Mouse (Mus musculus): ENCODE results near the gene Arfrp1. TPM values are rescaled to one million over a fixed set of nuclear protein-coding genes. Genes with fewer than 3 reads are reported as not detected.
A peak's percentile ranks its signal among the peaks of the same experiment; 100 is the strongest.

Arfrp1 gene
- total RNA-seq (2021), result 10 to 100 TPM; 25.2 to 30.8 TPM
- long read RNA-seq, experiment 1, transcript Arfrp1-203 (8 exons, 2,447 nt), result major isoform, 15 of 23 reads
- long read RNA-seq, experiment 1, partial matches to known transcripts, result 1 of 23 reads
- long read RNA-seq, experiment 1, other reads (novel, unspliced or antisense), result 4 of 23 reads
- long read RNA-seq, experiment 2, transcript Arfrp1-203 (8 exons, 2,447 nt), result major isoform, 17 of 21 reads
- long read RNA-seq, experiment 2, partial matches to known transcripts, result 0 of 21 reads
- long read RNA-seq, experiment 2, other reads (novel, unspliced or antisense), result 3 of 21 reads

DNA sequence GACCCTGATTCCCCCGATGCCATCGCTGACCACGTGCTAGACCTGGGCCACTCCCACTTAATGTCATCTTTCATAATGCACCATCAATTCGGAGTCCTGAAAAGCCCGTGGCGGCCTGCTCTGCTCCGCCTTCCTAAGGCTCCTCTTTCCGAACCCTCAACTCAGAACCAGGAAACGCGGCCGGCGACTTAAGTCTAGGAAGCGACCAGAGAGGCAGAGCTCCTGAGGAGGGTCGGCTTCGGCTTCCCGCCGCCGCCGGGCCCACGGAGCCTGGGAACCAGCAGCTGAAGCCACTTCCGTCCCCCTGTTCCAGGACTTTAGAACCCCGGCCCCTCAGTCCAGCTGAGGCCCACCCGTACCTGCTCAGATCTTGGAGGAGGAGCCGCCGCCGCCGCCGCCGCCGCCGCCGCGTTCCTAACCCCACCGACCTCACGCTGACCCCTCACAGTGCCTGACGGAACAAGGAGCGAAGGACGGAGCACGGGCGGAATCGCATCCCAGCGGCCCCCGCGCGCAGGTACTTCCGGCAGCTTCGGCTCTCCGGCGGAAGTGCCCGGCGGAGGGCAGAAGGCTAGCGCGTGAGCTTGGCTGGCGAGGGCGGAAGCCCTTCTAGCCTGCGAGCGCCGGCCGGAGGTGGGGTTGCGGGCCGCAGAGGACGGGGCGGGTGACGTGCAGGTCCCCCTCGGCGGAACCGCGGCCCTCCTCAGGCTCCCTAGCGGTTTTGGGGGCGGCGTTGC lies at the start of gene Arfrp1, which contains the start of gene Zgpat:
TSS of gene Arfrp1 (minus strand) at position 545 of the 737 bp plus-strand sequence.
TSS of gene Zgpat (plus strand) at position 69 of the 737 bp plus-strand sequence.
- DNase-seq, result peak; percentile 89

DNA sequence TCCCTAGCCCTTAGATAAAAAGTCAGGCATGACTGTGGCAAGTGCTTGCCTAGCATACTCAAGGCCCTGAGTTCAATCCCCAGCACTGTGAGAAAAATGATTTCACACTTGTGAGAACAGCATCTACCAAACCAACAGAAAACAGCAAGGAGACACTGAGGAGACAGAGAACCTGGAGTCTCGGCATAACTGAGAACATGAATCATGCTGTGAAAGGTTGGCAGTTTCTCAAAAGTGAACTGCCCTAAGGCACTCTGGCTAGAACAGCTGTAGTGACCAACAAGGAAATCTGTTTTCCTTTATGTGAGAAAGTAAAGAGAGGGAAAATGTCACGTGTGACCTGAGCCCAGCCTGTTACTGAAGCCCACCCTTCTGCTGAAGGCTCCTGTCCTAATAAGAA lies 47.9 kb upstream of the Arfrp1 start:
- no peak for DNase-seq

DNA sequence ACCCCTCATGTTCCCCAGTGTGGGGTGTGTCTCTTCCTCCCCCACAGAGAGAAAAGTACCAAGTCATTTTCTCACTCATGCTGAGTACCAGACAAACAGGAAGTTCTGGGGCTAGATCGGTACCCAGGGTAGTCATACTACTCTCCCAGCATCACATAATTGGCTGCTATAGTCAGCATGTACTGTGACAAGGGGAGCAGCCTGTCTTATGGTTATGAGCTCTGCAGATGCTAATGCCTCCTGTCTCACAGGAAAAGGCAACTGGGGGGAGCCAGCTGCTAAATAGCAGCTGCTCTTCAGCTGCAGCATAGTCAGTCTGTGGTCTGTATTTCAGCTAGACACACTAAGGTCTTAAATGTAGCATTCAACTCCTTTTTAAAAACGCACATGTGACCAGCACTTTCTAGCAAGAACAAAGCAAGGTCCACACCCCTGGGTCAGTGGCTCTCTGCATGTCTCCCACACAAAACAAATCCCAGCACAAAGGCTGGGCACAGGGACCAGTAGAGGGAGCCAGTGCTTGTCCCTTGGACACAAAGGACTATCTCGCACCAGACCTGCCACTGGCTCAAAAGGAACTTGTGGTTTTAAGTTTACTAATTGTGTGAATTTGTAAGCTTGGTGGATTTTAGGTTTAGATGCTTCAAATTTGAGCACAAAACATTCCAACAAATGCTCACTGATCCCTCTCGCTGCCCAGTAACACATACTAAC lies 45.7 kb upstream of the Arfrp1 start:
- DNase-seq, result peak; percentile 69

DNA sequence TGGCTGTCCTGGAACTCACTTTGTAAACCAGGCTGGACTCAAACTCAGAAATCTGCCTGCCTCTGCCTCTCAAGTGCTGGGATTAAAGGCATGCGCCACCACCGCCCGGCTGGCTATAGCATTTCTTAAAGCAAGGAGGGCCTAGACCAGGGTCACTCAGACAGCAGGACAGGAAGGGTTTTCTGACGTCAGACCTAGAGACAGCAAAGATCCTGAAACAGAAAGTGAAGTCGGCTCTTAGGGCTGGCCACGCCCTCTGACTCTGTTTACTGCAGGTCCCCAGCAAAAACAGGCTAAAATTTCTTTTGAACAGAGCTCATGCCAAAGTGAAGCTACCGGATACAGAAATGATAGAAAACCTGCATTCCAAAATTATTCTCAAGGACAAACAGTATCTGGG lies 44.4 kb upstream of the Arfrp1 start:
- no peak for DNase-seq

DNA sequence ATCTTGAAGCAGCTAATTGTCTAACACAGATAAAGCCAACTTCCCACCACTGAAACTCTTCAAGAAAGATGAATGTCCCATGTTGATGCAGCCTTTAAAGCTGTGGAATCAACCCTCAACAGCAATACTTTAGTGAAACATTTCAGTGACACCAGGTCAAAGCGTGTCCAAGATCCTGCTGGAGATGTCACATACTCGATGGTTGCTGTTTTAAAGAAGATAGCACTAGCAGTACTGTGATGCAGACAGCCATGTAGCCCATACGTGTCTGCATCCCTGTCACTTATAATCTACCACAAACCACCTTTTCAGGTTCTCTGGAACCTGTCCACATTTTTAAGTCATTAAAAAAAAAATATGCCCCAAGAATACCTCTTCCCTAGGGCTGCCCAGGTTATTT lies 38.5 kb upstream of the Arfrp1 start:
- no peak for DNase-seq

DNA sequence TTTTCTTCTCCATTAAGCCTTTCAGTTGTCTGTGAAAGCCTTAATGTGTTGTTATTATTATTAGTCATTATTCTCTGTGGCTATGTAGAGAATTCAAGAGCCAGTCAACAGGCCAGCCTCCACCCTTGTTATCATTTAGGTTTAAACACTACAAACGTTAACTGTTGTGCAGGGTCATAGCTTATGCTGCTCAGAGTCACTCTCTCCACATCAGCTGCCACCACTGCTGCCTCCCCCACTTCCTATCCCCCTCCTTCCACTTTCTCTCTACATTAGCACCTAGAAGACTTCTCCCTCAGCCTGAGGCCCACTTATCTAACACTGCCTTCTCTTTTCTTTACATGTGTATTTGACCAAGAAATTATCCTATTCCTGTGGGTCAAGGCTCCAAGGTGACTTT lies 36.3 kb upstream of the Arfrp1 start:
- no peak for DNase-seq

DNA sequence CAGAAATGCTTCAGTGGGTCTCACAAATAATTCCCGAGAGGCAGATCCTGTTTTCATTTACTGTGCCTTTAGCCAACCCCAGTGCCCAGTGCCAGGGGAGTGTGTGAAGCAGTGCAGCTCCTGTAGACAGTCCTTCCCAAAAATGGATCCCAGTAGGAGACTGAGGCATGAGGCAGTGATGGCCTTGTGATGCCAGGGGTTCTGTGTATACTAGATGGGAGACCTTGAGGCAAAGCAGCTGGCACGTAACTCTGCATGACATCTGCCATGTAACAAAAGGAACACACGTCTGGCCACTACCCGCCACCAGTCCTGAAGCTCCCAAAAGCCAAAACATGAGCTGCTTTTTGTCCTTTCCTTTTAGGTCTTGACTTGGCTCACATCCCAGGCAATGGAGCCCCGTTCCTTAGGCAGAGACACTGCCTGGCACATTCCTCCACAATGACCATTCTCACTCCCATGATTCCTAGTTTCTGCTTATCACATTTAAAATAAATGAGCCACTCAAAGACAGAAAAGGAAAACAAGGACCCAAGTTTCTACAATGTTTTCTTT lies 32.1 kb upstream of the Arfrp1 start:
- no peak for DNase-seq

DNA sequence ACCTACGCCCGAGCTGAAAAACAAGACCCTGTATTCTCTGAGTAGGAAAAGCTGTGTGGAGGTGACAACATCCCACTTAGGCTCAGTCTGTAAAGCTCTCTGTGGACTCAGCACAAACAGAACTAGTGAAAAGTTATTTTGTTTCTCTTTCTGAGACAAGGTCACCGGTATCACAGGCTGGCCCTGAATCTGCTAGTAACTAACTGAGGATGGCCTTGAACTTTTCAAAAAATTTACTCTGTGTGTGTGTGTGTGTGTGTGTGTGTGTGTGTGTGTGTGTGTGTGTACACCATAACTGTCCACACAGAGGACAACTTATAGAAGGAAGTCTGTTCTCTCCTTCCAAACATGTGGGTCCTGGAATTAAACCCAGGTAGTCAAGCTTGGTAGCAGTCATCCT lies 28.9 kb upstream of the Arfrp1 start:
- DNase-seq, result no peak

DNA sequence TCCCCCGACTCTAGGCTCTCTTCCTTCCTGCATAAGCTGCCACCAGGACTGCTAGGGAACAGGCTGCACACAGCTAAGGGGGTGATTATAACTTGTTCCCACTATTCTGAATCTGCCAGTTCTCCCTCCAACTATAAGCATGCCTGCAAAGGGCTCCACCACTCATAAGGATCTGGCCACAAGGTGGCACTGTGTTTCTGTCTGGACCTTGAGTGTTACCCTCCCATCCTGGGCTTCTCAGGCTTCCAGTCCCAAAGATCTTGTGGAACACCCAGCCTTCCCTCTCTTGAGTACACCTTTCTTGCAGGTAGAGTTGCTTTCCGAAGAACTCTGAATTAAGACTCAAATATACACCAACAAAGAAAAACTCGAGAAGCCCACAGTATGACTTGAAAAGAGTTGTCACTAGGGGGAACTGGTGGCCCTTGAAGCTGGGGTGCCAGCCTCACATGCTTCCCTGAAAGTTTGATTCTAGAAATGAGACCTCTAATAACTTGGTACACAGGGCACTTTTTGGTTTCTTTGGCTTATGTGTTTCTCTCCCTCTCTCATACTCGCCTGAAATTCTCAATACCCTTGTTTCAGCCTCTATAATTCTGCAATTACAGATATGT lies 27.5 kb upstream of the Arfrp1 start:
- DNase-seq, result peak; percentile 90

DNA sequence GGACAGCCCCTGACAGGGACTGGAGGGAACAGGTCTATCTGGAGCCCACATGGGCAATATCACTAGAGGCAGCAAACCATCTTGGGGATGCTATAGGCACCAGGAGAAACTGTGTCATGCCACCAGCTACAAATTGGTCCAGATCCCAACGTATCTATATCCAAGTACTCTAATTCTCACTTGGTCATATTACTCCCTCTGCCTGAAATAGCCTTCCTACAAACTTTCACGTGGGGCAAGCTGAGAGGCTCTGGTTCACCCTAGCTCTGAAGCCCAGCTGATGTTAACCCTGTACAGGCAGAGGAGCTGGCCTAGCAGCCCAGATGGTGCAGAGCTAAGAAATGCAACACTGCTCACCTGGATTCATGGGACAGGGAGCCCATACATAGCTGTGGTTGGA lies 26.3 kb upstream of the Arfrp1 start:
- DNase-seq, result no peak

DNA sequence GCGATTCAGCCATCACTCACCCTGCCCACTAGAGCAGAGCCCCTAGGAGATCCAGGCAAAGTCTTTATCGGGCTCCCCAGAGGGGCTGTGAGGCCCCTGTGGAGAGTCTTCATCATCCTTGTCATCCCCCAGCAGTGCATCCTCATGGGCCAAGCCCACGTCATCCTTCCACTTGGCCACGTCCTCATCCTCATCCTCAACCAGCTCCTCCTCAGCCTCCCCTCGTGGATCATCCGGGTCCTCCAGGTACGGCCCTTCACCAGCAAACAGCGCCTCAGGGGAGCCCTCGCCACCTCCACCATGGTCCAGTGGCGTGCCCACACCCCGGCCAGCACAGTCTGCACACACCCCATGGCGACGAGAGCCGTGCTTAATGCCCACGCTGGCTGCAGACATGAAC lies 25.8 kb upstream of the Arfrp1 start:
- no peak for DNase-seq

DNA sequence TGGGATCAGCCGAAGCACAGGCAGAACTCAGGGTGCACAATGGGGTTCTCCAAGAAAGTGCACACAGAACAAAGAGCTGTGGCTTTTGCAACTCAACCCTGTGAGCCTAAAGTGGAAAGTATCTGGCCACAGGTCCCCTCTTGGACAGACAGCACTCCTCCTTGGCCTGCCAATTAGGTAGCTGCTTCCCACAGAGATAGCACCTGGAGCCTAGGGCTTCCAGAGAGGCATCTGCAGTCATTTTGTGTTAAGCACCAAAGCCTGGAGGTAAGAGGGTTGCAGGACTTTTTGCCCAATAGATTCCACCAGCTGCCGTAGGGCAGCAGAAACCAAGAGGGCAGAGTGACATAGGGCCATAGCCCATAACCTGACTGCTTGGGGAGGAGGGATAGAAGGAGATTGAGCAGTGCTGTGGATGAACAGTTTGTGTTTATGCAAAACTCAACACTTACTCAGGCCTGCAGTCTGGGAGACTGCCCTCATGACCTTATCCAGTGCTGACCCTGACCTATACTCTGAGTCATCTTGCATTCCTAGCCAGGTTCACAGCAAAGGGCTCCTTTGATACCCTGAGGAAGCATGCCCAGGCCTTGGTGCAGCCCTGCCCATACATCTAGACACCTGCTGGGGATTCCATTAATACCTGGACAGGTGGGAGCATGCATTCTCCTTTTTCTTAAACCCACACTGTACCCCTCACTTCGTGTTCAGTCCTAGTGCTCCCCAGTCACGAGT lies 25.1 kb upstream of the Arfrp1 start:
- DNase-seq, result no peak

DNA sequence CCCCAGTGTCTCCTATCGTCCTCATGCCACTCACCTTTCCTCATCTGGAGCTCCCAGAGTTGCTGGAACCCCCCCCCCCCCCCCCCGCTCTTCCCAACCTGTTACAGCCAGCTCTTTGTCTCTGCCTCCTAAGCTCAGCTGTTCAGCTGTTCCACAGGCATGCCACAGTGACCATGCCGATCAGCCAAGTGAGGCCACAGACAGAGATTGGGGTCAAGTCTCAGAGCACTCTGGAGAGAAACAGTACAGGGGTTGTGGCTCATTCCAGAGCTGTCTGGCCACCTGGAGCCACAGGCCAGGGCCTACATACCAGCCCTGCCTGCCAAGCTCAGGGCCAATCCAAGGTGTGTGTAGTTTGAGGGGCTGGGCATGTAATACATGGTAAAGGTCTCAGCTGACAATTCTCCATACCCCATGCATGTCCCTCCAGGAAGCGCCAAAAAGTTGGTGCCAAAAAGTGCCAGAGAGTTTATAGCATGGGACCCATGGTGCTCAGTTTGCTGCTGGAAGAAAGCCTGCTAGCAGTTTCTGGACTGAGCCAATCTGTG lies 21.5 kb upstream of the Arfrp1 start:
- no peak for DNase-seq

DNA sequence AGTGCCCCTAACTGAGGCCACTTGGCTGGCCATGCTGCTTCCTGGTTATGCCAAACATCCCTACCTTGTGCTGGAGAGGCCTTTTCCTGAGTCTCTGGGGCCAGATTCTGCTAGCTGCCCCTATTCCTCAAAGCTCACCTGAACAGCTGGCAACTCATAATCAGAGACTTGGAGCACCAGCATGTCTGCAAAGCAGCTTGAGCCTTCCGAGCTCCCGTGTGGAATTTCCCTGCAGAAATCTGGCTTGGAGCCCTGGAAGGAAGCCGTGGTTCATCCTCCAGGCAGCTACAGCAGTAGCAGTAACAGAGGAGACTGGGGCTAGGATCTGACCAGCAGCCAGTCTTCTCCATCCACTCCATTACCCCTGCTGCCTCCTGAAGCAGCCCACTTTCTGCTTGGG lies 20.7 kb upstream of the Arfrp1 start:
- peak; percentile 72 for DNase-seq

DNA sequence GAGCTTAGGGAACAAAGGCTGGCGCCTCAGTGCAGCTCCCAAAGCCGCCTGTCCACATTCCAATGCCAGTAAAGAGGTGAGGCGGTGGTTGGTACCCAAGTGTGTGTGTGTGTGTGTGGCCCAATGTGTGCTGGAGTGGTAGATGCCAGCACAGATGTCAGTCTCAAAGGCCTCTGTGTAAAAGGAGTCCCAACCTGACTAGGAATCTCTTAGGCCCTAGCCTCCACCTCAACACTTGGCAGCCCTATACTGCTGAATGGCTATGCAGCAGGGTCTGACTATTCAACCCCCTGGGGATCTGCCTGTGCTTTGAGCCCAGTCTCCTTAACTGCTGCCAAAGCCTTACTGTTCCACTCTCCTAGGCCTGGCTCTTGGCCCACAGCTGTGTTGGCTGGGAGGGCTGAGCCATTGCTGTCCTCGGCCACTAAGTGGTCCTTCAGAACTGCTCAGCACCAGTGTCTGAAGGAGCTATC lies 19.8 kb upstream of the Arfrp1 start:
- peak; percentile 77 for DNase-seq

DNA sequence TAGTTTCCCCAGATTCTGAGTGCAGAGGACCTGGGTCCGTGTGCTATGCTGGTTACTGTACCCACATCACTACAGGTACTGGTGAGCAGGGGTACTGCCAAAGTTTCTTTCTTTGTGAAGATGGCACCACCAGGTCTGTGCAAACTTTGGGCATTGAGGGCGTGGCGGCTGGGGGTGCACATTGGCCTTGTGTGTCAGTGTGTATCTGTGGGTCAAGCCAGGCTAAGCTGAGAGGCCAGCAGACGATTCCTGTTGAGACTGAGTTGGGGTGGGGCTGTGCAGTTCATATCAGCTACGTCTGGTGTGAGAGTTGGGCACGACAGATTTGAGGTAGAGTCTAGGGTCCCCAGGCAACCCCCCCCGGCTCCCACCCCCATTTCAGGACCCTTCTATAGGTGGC lies 19.3 kb upstream of the Arfrp1 start:
- no peak for DNase-seq

DNA sequence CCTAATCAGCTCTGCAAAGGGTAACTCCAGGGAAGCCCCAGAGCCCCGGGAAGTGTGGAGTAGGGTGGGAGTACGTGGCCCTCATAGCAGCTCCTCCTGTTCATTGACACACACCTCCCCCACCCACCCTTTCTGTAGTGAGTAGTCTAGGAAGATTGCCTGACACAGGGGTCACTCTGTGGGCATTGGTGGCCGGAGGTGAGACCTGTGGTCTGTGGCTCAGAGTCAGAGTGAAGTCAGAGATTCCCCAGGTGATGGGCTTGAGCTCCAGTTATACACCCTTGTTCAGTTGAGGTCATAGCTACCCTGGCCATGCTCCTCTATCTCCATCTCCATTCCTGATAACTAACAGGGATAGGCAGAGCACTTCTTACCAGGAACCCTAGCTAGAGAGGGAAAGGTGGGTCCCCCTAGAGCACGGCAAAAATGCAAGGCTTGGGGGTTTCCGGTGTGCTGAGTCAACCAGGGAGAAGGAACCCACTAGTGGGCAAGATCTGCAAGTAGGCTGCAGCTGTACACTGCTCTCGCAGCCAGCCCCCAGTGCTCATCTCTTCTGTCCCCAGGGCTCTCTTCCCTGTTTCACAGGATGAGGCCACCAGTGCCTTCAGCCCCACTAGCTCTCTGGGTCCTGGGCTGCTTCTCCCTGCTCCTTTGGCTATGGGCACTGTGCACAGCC lies 16.6 kb upstream of the Arfrp1 start:
- no peak for DNase-seq

DNA sequence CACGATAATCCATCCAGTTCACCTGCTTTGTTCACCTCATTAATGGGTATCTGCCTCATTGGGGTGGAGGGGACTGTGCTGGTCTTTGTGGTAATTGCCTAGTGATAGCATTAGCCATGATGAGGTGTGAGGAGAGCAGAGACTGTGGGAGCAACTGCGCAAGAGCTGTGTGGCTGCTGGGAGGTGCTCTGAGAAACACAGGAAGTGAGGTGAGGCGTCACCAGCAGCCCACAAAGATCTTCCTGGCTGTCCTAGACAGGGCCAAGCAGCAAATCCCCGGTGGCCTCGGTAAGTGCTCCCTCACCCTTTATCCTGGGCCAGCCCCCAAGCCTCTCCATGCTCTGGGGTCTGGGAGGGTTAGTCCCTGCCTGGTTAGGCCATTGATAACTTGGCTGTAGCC lies 15.9 kb upstream of the Arfrp1 start:
- DNase-seq, result no peak

DNA sequence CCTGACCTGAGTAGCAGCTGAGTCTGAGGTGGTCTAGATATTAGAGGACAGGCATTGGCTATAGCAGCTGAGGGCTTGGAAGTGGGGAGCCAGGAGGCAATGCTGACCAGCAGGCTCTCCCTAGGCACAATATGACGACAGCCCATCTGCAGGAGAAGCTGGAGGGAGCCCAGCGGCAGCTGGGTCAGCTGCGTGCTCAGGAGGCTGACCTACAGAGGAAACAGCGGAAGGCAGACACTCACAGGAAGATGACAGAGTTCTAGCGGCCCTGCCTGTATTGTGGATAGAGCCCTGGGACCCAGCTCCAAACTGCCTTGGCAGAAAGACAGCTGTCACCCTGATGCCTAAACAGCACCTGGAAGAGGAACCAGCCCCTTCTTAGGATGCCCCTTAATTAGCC lies 15.0 kb upstream of the Arfrp1 start:
- DNase-seq, result no peak

DNA sequence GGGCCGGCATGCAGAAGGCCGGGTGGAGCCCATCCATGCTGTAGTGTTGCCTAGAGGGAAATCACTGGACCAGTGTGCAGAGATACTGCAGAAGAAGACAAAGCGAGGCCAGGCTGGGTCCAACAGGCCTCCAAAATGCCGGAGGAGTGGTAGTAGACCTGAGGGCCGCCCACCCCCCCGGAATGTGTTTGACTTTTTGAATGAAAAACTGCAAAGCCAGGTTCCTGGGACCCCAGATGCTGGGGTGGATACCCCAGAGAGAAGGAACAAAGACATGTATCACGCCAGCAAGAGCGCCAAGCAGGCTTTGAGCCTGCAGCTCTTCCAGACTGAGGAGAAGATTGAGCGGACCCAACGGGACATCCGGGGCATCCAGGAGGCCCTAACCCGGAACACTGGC lies 14.6 kb upstream of the Arfrp1 start, which contains the start of gene Lime1:
TSS of gene Lime1 (plus strand) at position 301 of the 400 bp plus-strand sequence.
- DNase-seq, result no peak

DNA sequence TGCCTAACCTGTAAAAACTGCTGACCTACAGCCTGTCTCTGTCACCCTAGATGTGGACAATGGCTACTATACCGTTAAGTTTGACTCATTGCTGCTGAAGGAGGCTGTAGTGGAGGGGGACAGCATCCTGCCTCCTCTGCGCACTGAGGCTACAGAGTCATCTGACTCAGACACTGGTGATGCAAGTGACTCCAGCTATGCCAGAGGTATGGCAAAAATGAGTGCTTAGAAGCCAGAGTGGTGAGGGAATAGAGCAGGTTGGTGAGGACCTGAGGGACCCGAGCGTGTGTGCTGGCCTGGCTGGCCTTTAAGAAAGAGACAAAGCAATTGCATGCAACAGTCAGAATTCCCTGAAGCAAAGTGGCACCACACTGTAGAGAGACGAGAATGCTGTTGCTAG lies 13.5 kb upstream of the Arfrp1 start:
- DNase-seq, result no peak
